Mouse (Mus musculus) kidney, embryonic 16.5 days (tissue): ENCODE results near the gene Ephb1. TPM values are rescaled to one million over a fixed set of nuclear protein-coding genes. Genes with fewer than 3 reads are reported as not detected.

Experiments
- ATAC-seq: fragments of 200-750 bp; cut with Nextera tagmentation; 2 replicates; pipeline ENCODE4 v1.8.0; 2017; ENCODE audit warnings: moderate TSS enrichment; ENCODE audit not compliant: low FRiP score, low TSS enrichment
- H3K27ac ChIP-seq: fragments of 300-500 bp; sonication (generic); 2 replicates; pipeline ENCODE4 v1.5.1; 2014; ENCODE audit warnings: low read length
- H3K27me3 ChIP-seq: fragments of 300-500 bp; sonication (generic); 2 replicates; pipeline ENCODE4 v1.6.1; 2014; ENCODE audit warnings: low read length, control low read depth, mixed read lengths; ENCODE audit not compliant: insufficient read depth
- H3K36me3 ChIP-seq: fragments of 300-500 bp; sonication (generic); 2 replicates; pipeline ENCODE4 v1.6.1; 2014; ENCODE audit warnings: low read length, control low read depth, mixed read lengths; ENCODE audit not compliant: insufficient read depth
- H3K4me1 ChIP-seq: fragments of 300-500 bp; sonication (generic); 2 replicates; pipeline ENCODE4 v1.6.1; 2014; ENCODE audit warnings: low read length, control low read depth, mixed read lengths; ENCODE audit not compliant: insufficient read depth
- H3K4me2 ChIP-seq: fragments of 300-500 bp; sonication (generic); replicated peaks from 2 replicates; pipeline ENCODE4 v1.6.1; 2014; ENCODE audit warnings: low read depth, low read length
- H3K4me3 ChIP-seq: fragments of 300-500 bp; sonication (generic); 2 replicates; pipeline ENCODE4 v1.5.1; 2014; ENCODE audit warnings: mild to moderate bottlenecking, low read length
- H3K9ac ChIP-seq: fragments of 300-500 bp; sonication (generic); replicated peaks from 2 replicates; pipeline ENCODE4 v1.6.1; 2014; ENCODE audit warnings: low read length
- H3K9me3 ChIP-seq: fragments of 300-500 bp; sonication (generic); 2 replicates; pipeline ENCODE4 v1.6.1; 2016; ENCODE audit warnings: low read length, control low read depth
- WGBS: fragments of 180-500 bp; shearing (Covaris S2); extraction: QIAGEN DNeasy Blood & Tissue Kit; methylation state at CpG from one replicate; pipeline ENCODE4 v1.1.7; 2014; 5-methylcytosine and 5-hydroxymethylcytosine counted together
- polyA plus RNA-seq: library from polyadenylated mRNA; unstranded; fragments of >200 nt; fragmentation: Nextera tagmentation; extraction: Ambion mirVana; gene quantifications from 2 replicates; pipeline ENCODE4 v1.2.1, GENCODE M21; 2015

Ephb1 gene
- polyA plus RNA-seq, 1 experiment from 2014 or later, result 4.1 TPM

DNA sequence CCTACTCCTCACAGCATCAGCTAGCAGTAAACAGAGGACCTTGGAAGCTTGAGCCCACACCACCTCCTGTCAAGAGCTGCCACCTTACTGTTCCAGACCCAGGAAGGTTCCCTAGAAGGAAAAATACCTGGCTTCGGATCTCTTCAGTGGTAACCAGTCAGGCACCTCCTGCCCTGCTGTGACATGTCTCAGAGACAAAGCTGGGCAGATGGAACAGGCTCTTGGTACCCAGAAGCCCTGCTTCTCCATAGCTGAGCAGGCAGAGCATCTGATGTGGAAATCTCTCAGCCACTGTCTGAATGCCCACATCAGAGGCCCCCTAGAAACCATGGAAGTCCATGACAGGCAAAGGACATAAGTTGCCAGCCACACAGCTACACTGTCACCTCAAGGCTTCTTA lies 39.7 kb downstream of the Ephb1 start:
- Histone ChIP-seq H3K9ac (no peak overlapping the region), H3K9me3 (peaks cover 5% of the 10 kb centered on the region; the same call in 1 of the 2 replicates), H3K4me2 (no peak overlapping the region), H3K4me3 (no peak overlapping the region), H3K27me3 (no peaks in the 10 kb centered on the region), H3K4me1 (no peaks in the 10 kb centered on the region), H3K36me3 (no peaks in the 10 kb centered on the region), H3K27ac (no peak overlapping the region)
- 83% methylated on average over 1 of the region's 1 CpGs for WGBS
- no peak for ATAC-seq

GRCm38 (mm10) chr9:102310431-102310830 lies 44.1 kb downstream of the Ephb1 start:
- Histone ChIP-seq H3K36me3 (no peaks in the 10 kb centered on the region), H3K4me1 (no peaks in the 10 kb centered on the region), H3K9me3 (peaks cover 5% of the 10 kb centered on the region; the same call in 1 of the 2 replicates), H3K27ac (peak overlapping the region; percentile 41), H3K9ac (no peak overlapping the region), H3K27me3 (no peaks in the 10 kb centered on the region), H3K4me2 (no peak overlapping the region), H3K4me3 (no peak overlapping the region)
- WGBS, result 27% methylated on average over 3 of the region's 3 CpGs
- 0 out of 2 replicates have a peak, but pooled peaks have one; percentile 39 for ATAC-seq

GRCm38 (mm10) chr9:102309278-102309677 lies 45.2 kb downstream of the Ephb1 start:
- Histone ChIP-seq H3K36me3 (no peaks in the 10 kb centered on the region), H3K9ac (no peak overlapping the region), H3K27ac (no peak overlapping the region), H3K4me3 (no peak overlapping the region), H3K4me2 (no peak overlapping the region), H3K4me1 (no peaks in the 10 kb centered on the region), H3K9me3 (peaks cover 5% of the 10 kb centered on the region; the same call in 1 of the 2 replicates), H3K27me3 (no peaks in the 10 kb centered on the region)
- no peak for ATAC-seq
- WGBS, result 92% methylated on average over 7 of the region's 7 CpGs

- no peaks in the 10 kb centered on the region for H3K36me3 ChIP-seq
- H3K9ac ChIP-seq, result no peak overlapping the region
- H3K27me3 ChIP-seq, result no peaks in the 10 kb centered on the region
- H3K4me2 ChIP-seq, result no peak overlapping the region
- H3K9me3 ChIP-seq, result peaks cover 5% of the 10 kb centered on the region; the same call in 1 of the 2 replicates
- no peak for ATAC-seq
- 35% methylated on average over 4 of the region's 4 CpGs for WGBS
- no peaks in the 10 kb centered on the region for H3K4me1 ChIP-seq
- no peak overlapping the region for H3K4me3 ChIP-seq
- peak overlapping the region; percentile 67; the same call in 1 of the 2 replicates for H3K27ac ChIP-seq
Measured at GRCm38 (mm10) chr9:102307656-102308055, 46.8 kb downstream of the Ephb1 start.

- H3K4me2 ChIP-seq, result no peak overlapping the region
- no peak overlapping the region for H3K4me3 ChIP-seq
- no peaks in the 10 kb centered on the region for H3K27me3 ChIP-seq
- no peak overlapping the region for H3K9ac ChIP-seq
- peak overlapping the region; percentile 67 for H3K27ac ChIP-seq
- peak; percentile 81 for ATAC-seq
- WGBS, result 94% methylated on average over 1 of the region's 1 CpGs
- H3K36me3 ChIP-seq, result no peaks in the 10 kb centered on the region
- peaks cover 5% of the 10 kb centered on the region; the same call in 1 of the 2 replicates for H3K9me3 ChIP-seq
- no peaks in the 10 kb centered on the region for H3K4me1 ChIP-seq
Measured at GRCm38 (mm10) chr9:102306645-102307415, 47.7 kb downstream of the Ephb1 start.

DNA sequence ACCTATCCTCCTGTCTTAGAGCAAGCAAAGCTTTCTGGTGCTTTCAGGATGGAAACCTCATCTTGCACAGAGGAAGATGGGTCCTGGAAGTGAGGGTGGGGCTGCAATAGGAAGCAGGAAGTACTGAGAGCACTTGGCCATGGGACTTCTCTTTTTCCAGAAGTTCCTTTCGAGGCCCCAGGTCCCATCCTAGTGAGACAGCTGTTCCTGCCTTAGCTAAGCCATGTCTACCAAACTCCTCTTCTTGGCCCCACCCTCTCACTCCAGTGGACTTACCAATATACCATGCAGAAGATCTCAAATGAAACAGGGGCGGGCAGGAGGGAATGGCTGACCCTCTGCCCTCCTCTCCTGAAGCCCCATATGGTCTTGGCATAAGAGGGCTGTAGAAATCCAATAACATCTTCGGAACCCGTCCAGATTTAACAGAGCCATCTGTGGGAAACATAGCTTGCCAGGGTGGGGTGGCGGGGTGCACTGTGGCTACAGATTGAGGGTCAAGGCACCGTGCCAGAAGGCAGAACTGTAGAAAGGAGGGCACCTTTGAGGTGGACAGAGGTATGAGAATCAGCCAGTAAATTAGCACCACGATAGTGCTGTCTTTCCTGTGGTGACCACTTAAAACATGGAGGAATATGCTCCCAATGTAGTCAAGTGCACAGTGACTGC lies 48.9 kb downstream of the Ephb1 start:
- no peak for ATAC-seq
- no peaks in the 10 kb centered on the region for H3K36me3 ChIP-seq
- no peak overlapping the region for H3K4me3 ChIP-seq
- WGBS, result 89% methylated on average over 7 of the region's 7 CpGs
- no peaks in the 10 kb centered on the region for H3K27me3 ChIP-seq
- H3K27ac ChIP-seq, result no peak overlapping the region
- H3K4me1 ChIP-seq, result no peaks in the 10 kb centered on the region
- no peaks in the 10 kb centered on the region for H3K9me3 ChIP-seq
- no peak overlapping the region for H3K9ac ChIP-seq
- no peak overlapping the region for H3K4me2 ChIP-seq

DNA sequence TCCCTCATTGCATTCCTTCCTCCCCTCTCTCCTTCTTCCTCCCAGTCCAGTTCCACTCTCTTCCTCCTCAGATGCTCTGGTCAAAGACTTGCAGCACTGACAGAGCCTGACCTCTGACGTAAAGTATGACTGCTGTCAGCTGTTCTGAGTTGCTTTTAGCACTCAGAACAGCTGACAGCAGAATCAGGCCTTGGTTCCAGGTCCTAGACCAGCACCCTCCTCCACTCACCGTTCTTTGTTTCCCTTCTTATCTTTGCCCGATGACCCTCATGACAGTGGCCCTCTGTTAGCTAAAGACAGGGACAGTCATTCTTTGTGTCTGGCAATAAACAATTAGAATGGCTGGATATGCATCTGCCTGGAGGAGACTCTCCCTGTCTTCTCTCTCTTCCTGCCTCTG lies 49.7 kb downstream of the Ephb1 start:
- H3K4me3 ChIP-seq, result no peak overlapping the region
- no peaks in the 10 kb centered on the region for H3K27me3 ChIP-seq
- H3K27ac ChIP-seq, result no peak overlapping the region
- H3K9ac ChIP-seq, result no peak overlapping the region
- 54% methylated on average over 3 of the region's 3 CpGs for WGBS
- no peak for ATAC-seq
- no peaks in the 10 kb centered on the region for H3K9me3 ChIP-seq
- no peaks in the 10 kb centered on the region for H3K36me3 ChIP-seq
- no peak overlapping the region for H3K4me2 ChIP-seq
- no peaks in the 10 kb centered on the region for H3K4me1 ChIP-seq

DNA sequence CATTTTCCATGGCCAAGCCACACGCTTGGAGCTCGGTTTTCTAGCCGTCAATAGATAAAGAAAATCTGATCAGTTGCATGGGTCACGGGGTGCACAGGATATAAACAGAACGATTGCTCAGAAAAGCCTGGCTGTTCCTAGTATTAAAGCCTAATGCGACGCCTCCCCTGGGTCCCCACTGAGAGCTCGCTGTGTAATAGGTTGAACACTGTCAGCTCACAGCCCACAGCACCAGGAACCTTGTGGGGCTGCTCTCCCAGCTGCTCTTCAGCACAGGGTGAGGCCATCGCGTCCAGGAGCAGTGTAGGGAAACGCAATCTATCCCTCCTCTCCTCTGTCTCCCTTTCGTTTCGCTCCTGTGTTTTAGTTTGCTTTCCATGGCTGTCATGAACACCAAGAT lies 50.6 kb downstream of the Ephb1 start:
- no peaks in the 10 kb centered on the region for H3K9me3 ChIP-seq
- no peak overlapping the region for H3K4me2 ChIP-seq
- no peak for ATAC-seq
- WGBS, result 58% methylated on average over 13 of the region's 13 CpGs
- H3K36me3 ChIP-seq, result no peaks in the 10 kb centered on the region
- H3K27ac ChIP-seq, result no peak overlapping the region
- H3K4me1 ChIP-seq, result no peaks in the 10 kb centered on the region
- H3K27me3 ChIP-seq, result no peaks in the 10 kb centered on the region
- no peak overlapping the region for H3K9ac ChIP-seq
- no peak overlapping the region for H3K4me3 ChIP-seq

- ATAC-seq, result no peak
- Histone ChIP-seq H3K27me3 (no peaks in the 10 kb centered on the region), H3K4me2 (no peak overlapping the region), H3K9me3 (no peaks in the 10 kb centered on the region), H3K4me1 (no peaks in the 10 kb centered on the region), H3K36me3 (no peaks in the 10 kb centered on the region), H3K4me3 (no peak overlapping the region), H3K9ac (no peak overlapping the region), H3K27ac (no peak overlapping the region)
- 78% methylated on average over 4 of the region's 4 CpGs for WGBS
Measured at GRCm38 (mm10) chr9:102300985-102301384, 53.5 kb downstream of the Ephb1 start.

DNA sequence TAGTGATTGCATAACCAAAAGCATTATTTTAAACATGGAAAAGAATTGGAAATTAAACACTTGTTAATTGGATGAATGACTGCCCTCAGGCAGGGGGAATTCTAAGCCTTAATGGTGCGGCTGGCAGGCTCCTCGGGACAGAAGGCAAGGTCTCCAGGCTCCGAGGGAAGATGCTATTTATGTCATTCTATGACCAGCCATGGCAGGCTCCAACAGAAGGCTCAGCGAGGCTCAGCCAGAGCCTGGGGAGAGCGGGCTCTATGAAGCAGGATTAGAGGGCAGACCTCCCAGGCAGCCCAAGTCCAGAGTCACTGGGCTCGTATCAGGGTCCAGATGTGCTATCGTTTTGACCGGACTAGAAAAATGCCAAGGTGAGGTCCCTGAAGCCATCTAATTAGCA lies 55.8 kb downstream of the Ephb1 start:
- Histone ChIP-seq H3K9me3 (no peaks in the 10 kb centered on the region), H3K9ac (no peak overlapping the region), H3K27ac (no peak overlapping the region), H3K27me3 (no peaks in the 10 kb centered on the region), H3K4me1 (no peaks in the 10 kb centered on the region), H3K4me2 (no peak overlapping the region), H3K4me3 (no peak overlapping the region), H3K36me3 (no peaks in the 10 kb centered on the region)
- 70% methylated on average over 8 of the region's 8 CpGs for WGBS
- no peak for ATAC-seq
